Mouse (Mus musculus): ENCODE results near the gene Lyrm7. TPM values are rescaled to one million over a fixed set of nuclear protein-coding genes. Genes with fewer than 3 reads are reported as not detected.
"Not testable (repeated sequence)": the region's sequence is repeated elsewhere in the genome, so short reads cannot be mapped to it uniquely, and the experiment has no call there.

The Lyrm7 gene
- 10 to 100 TPM; 10.8 to 11.6 TPM for total RNA-seq (2021)
- long read RNA-seq, experiment 1, partial matches to known transcripts, result 0 of 7 reads
- long read RNA-seq, experiment 1, other reads (novel, unspliced or antisense), result 3 of 7 reads
- long read RNA-seq, experiment 2, partial matches to known transcripts, result 0 of 3 reads
- long read RNA-seq, experiment 2, other reads (novel, unspliced or antisense), result 1 of 3 reads

DNA sequence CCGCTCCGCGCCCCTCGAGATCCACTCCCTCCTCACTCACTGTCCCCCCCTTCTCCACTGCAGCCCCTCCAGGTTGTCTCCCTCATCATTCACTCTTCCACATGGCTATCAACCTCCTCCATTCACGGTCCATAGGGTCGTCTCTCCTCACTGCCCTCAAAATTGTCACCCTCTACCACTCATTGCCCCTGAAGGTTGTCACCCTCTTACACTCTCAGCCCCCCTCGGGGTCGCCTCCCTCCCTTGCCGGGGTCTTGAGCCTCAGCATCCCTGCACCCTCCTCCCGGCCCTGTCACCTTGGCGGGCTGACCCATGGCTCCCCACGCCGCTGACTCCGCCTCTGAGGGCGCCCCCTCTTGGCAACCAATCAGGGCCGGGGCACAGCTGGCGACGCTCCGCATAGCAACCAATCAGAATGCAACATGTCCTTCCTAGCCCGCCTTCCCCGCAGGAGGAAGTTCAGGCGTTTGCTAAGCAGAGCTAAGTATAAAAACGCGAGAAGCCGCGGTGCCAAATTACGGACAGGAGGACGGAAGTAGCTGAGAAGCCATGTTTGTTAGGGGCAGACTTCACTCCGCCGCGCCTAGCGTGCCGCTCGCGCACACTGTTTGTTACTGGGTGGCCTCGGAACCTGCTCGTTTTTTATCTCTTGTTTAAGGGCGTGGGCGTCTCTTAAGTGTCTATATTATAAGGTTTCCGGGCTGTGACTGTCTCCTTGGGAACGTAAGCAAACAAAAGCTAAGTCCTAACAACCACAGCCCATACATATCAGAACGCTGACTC is at the start of gene Lyrm7:
Gene Lyrm7, minus strand, starts transcription at position 661 of the 783 bp plus-strand sequence.
- DNase-seq, result peak; percentile 96 to 97

DNA sequence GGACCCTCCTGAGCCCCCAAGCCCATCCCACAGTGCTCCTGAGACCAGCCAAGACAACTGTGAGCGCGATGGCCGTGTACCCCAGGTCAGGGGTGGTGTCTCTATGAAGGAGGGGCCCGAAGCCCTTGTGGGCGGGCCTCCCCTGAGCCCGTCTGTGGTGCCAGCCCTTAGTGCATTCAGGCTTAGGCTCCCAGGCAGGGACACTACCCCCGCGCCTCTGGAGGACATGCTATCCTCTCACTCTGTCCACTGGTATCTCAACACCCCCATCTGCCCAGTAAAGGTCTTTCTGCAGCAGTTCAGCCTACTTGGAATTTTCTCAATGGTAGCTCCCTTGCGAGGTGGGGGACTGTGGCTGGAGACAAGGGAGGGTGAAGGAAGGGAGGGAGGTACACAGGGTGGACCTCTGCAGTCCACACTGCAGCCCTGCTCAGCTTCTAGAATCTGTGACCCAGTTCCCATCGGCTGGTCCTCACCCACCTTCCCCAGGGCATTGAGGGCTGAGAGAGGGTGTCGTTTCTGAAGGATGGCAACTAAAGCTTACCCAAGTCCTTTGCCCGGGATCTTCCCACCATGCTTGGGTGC is 49.5 kb upstream of the Lyrm7 start:
- DNase-seq, result no peak

DNA sequence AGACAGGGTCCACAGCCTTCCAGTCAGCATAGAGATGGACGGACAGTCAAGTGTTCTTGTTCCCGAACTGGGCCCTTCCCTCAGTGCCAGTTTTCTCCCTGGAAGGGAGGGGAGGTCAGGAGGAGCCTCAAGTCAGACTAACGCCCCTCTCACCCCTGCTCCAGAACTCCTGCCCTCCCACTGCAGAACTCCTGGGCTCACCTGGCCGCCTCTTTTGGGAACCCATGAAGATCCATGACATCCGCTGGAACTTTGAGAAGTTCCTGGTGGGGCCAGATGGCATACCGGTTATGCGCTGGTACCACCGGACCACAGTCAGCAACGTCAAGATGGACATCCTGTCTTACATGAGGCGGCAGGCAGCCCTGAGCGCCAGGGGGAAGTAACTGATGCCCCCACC is 48.6 kb upstream of the Lyrm7 start:
- DNase-seq, result no peak

DNA sequence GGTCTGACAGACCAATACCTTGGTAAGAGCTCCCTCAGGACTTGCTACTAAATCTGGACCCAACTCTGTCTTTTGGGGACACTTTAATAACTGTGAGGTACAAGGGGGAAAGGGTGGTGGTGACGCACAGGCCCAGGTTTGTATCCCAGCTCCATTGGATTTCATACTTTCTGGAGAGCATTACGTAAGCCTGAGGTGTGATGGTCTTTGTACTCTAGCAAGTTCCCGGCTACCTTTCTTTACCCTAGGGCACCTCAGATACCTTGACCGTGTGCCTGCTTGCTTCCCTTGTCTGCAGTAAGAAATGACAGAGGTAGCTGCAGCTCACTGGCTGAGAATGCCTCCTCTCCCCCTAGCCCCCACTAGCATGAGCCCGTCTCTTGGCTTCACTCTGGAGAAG is 46.5 kb upstream of the Lyrm7 start:
- DNase-seq, result no peak

DNA sequence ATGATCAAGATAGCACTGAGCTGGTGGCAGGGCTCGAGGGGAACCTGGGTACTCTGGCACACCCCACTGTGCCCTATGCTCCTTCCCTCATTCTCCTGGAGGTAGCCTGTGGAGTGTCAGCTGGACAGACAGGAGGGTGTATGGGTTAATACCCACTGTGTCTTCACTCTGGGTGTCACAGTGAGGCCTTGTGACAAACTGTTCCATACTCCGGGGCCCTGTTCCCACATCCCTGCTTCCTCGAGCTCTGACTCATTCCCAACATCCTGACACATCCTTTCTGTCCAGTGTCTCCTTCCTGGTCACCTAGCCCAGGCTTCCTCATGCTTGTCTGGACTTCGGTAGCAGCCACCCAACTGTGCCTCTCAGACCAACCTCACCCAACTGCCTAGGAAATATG is 45.8 kb upstream of the Lyrm7 start:
- DNase-seq, result no peak

DNA sequence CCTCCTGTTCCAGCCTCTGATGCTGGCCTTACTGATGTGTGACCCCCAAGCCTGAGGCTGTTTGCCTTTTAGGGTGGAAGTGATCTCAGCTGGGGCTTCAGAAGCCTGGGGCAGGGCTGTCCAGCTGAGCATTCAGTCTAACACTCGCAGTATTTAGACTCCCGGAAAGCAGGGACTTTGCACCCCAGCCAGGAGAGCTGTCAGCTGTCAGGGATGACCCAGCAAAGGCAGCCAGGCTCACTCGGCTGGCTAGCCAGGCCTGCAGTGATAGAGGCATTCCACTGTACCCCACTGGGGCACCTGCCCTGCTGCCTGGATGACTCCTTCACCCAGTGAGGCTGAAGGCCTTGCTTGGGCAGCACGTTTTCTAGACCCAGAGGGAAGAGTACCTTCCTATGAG is 45.2 kb upstream of the Lyrm7 start:
- DNase-seq, result no peak

DNA sequence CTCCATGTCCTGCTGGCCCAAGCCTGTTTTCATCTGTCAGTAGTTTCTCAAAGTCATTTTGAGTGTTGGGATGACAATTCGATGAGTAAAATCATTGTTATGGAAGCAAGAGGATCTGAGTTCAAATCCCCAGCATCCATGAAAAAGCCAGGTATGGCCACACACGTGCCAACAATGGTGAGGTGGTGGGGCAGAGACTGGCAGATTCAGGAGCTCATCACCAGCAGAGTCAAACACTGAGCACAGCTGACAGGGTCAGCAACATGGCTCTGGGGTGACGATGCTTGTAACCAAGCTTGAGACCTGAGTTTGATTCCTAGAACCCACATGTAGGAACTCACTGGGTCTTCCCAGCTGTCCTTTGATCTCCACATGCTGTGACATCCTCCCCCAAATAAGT is 44.4 kb upstream of the Lyrm7 start:
- DNase-seq, result no peak

DNA sequence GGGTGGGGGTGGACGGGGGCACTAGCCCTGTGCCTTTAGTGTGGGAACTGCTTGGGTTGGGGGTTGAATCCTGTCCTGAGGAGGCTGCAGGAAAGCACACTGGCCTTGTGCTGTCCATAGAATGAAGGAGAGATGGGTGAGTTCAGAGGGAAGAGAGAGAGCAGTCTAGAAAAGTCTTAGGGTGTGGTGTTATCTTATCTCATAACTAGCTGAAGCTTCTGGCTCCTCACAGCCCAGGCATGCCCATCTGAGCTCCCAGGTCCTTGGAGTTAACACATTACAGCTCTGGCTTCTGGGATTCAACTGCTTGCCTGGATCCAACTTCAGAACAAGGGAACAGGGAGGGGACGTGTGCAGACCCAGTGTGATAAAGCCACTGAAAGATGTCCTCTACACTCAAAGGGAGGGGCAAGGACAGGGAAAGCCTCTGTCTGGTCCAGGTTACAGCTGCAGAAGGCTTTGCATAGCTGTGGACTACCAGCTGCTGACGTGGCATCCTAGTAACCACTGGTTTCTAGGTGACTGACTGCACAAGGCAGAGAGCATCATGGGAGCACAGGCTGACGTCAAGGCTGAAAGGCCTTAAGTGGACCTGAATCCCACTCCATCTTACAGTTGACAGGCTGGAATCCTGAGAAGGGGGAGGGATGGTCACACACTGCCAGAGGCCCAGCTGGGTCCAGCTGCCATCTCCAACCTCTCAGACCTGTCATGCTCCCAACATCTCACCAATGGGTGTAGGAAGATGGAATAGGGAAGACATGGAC is 43.4 kb upstream of the Lyrm7 start:
- peak; percentile 39 to 44 for DNase-seq

DNA sequence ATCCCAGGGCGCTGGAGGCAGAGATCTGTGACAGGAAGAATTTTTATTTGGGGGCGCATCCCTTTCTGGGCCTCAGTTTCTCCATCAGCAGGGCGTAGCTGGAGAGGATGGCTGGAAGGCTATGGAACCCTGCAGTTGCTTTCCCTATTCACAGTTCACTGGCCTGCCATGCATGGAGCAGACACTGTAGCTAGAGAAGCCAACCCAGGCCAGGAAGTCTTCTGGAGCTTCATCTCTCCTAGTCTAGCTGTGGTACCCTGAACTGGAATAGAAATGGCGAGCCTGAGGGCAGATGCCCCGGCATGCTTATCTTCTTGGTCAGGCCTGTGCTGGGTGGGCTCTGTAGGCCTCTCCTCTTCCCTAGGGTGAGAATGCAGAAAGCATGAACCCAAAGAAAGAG is 42.6 kb upstream of the Lyrm7 start:
- no peak for DNase-seq

DNA sequence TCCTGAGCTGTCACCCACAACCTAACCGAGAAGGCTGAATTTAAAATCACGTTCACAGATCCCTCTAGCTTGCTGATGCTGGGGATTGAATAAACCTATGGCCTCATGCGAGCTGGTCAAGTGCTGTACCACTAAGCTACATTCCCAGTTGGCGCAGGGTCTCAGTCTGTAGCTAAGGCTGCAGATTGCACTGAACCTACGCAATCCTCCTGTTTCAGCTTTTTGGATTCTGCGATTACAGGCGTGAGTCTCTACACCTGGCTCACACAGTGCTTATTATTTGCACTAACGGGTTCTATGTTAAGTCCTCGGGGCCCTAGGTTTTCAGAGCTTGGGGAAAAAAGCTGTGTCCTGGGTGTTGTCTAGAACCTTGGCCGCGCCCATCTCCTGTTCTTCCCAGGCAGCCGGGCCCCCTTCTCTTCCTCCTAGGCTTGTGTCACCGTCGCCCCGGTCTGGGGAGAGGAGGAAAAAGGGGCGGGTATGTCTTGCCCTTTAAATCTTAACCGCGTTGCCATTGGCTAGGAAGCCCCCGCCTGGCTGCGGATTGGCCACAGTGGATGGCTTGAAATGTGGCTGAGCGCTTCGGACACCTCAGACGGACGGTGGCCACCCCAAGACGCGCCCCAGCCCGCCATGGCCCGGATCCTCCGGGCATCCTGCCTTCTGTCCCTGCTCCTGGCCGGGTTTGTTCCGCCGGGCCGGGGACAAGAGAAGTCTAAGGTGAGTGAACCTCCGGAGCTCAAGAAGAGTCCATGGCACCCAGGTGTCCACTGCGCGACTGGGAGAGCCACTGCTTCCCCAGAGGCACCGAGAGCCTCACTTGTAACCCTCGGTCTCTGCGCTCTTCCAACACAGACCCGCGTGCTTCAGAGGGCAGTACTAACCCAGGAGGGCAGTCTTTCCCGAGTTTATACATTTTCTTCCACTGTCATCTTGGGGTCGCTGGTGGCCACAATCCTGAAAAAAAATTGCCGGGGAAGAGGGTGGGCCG is 41.9 kb upstream of the Lyrm7 start, which contains the start of gene Gpx3:
Gene Gpx3, plus strand, starts transcription at position 121 of the 991 bp plus-strand sequence.
- peak; percentile 78 to 79 for DNase-seq

DNA sequence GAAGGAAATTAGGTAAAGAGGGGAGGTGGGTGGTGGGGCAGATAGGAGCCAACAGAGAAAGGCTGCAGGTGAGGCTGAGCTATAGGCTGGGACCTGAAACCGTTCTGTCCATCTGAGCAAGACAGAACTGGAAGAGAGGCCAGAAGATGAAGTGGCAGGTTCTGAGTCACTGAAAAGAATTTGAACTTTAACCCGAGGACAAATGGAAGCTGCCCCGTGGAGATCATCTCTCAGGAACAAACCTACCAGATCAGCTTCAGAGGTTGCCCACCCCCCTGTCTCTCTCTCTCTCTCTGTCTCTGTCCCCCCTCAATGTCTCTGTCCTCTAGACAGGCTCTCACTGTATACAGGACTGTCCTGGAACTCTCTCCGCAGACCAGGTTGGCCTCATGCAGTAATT is 38.9 kb upstream of the Lyrm7 start:
- no peak for DNase-seq

DNA sequence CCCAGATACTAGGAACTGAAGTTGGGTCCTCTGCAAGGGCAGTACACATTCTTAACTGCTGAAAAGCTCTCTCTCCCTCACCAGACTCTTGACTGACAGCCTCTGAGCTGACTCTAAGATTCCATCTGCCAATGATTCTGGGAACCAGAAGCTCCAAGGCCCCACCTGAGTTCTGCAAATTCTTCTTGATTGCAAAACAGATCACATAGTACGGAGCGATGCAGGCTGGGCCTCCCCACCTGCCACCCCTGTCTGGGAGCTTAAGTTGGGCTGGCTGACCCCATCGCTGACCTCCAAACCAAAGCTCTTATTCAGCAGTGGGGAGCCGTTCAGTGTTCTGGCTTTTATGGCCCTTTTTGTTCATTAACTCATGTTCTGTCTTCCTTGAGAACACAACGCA is 36.8 kb upstream of the Lyrm7 start:
- DNase-seq, result no peak

DNA sequence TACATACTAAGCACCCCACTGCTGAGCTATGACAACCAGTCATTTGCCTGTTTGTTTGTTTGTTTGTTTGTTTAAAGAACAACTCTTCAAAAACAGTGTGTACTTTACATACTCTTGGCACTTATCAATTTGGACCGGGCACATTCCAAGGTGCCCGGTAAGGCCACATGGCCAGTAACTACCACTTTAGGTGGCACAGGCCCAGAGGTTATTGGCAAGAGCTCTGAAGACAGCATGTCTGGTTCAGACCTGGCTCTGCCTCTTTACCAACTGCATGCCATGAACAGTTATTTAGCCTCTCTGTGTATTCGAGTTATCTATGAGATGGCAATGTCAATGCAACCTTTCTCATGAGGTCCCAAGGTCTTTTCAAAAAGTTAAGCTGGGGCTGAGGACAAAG is 35.9 kb upstream of the Lyrm7 start:
- DNase-seq, result not testable (repeated sequence)

DNA sequence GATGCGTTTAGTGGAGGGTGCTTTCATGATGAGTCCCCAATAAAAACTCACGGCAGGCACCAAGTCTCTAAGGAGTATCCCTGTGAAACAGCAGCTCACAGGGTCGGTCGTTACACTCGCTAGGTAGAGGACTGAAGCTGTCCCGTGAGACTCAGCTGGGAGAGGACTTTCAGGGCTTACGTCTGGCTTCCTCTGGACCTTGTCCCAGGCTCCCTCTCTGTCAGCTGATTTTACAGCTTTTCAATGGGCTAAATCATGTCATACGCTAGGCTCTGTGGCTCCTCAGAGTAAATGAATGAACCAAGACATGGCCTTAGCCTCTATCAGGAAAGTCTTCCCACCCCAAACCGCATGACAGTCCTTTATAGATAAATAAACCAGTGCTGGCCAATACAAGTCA is 33.9 kb upstream of the Lyrm7 start:
- no peak for DNase-seq

DNA sequence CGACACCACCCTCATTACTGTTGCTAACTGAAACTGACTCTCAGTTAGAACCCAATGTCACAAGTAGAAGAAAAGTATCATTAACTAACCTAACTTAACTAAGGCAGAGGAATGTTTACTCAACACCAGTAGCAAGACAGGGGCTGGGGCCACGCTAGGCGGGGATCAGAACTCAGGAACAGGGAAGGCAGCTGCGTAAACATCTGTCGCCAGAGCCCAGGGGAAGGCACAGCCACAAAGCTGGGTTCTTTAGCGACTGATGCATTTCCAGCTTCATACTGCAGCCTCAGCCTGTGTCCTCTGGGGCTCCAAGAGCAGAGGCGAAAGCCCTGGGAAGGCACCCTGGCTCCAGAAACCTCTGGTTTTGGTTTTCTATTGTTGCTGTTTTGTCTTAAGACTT is 31.4 kb upstream of the Lyrm7 start:
- no peak for DNase-seq

DNA sequence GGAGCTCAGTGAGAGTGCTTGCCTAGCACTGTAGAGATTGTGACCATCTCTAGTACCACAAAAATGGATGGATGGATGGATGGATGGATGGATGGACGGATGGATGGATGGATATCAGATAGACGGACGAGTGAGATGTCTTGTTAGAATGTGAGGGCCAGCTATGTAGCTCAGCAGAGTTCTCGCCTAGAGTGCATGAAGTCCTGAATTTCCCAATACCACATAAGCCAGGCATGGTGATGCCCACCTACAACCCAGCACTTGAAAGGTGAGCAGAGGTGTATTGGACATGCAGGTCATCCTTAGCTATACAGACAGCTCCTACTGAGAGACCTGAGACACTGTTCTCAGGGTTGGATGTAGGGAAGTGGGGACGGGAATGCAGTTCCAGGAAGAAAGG is 30.6 kb upstream of the Lyrm7 start:
- no peak for DNase-seq

DNA sequence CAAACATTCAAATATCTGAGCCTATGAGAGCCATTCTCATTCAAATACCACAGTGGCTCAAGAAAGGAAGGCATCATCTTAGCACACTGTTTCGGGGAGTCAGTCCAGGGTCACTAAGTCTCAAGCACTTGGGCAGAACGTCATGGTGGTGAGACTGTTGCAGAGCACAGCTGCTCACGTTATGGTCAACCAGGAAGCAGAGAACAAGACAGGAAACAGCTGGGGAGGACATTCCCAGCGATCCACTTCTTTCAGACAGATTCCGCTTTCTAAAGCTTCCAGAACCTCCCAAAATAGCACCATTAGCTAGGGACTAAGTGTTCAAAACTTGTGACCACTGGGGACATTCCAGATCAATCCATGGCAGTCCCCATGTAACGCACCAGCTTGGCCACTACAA is 27.2 kb upstream of the Lyrm7 start:
- DNase-seq, result no peak

DNA sequence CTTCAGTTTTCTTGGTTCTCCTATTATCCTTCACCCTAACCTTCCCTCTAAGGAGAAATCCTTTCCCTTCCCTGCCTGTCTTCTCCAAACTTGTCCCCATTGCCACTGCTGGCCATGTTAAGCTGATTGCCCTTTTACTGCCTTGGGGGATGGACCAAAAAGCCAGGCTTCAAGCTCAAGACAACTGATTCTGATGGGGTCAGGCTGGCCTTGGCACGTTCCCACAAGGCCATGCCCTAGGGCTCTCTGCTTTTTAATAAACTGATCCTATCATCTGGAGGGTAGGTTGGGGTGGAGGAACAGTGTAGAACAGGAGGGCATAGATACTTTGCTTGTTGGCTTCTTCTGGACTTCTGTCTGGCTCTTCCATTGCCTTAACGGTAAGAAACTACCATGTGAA is 24.7 kb upstream of the Lyrm7 start:
- DNase-seq, result peak in 1 of 2 experiments; percentile 39

DNA sequence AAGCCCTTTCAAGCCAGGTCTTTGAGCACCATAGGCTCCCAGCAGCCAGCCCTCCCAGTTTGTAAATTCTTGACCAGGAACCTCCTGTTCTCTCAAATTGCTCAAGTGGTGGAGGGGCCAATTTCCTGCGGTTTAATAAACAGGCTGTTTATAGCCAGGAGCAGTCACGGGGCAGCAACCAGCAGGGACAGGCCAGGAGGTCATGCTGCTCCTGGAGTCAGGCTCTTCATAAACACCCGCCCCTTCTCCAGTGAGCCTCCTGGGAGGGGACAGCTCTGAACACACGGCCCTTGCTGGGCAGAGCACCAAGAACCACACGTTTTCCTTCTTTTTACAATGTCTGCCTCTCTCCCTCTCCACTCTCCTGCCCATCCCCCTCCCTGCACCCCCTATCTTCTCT is 24.2 kb upstream of the Lyrm7 start:
- peak; percentile 60 to 71 for DNase-seq

DNA sequence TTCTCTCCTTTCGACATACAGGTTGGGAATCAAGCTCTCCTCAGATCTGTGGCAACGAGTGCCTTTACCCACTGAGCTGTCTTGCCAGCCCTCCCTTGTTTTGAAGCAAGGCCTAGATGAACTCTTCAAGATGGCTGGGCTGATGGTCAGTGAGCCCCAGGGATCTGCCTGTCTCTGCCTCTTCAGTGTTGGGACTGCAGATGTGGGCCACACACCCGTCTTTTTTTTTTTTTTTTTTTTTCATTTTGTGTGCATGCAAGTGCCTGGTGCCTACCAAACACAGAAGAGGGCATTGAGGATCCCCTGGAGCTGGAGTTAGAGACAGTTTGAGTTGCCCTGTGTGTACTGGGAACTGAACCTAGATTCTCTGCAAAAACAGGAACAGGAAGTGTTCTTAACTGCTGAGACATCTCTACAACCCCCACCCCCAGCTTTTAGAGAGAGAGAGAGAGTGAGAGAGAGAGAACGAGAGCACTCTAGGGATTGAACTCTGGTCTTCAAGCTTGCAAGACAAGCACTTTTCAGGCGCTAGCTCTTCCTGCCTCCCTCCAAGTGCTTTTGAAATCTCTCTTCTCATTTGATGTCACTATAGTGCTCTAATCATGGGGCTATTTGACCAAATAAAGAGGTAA is 23.6 kb upstream of the Lyrm7 start:
- no peak for DNase-seq

DNA sequence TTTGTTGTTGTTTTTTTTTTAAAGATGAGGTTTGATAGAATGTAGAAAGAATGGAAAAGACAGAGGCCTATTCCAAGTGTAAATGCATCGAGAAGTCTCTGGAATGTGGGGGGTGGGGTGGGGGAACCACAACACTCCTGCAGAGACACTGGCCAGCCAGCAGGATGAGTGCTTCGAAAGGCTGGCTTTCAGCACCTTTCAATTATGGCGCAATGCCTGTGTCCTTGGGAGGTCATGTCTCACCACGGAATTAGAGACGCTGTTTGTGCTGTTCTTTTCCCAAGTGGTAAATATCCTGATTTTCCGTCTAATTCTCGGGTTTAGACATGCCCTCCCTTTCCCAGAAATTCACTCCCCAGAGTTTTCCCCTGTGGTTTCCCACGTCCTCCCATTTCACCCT is 22.0 kb upstream of the Lyrm7 start:
- DNase-seq, result peak; percentile 69 to 78
